Mouse (Mus musculus): ENCODE measurements around the gene Psmb4.
"Not testable (repeated sequence)": the region's sequence is repeated elsewhere in the genome, so short reads cannot be mapped to it uniquely, and the experiment has no call there.

GRCm38 (mm10) chr3:94928979-94929378, 42.2 kb upstream of the Psmb4 start:
- not testable (repeated sequence) for TF ChIP-seq POLR2A (IDR thresholded peaks at IDR 0.05; ENCODE audit: control insufficient read depth, low read depth, low read length); CTCF (IDR thresholded peaks at IDR 0.05; ENCODE audit: control insufficient read depth, insufficient read depth, insufficient replicate concordance, low read depth, low read length)
